Mouse (Mus musculus) E14TG2a.4 (cell line): ENCODE results near the gene Dll3.

Experiments used
- CTCF ChIP-seq: conservative IDR thresholded peaks from 2 replicates; pipeline ENCODE4 v1.5.1; 2014; ENCODE audit warnings: low read length
- NANOG ChIP-seq: IDR thresholded peaks from 2 replicates; pipeline ENCODE4 v1.6.1; 2014; ENCODE audit warnings: borderline replicate concordance, low read length, mixed read lengths
- POU5F1 ChIP-seq: IDR thresholded peaks from 2 replicates; pipeline ENCODE4 v1.6.1; 2014; ENCODE audit warnings: low read length, borderline replicate concordance

GRCm38 (mm10) chr7:28335471-28335870 lies 33.4 kb upstream of the Dll3 start:
- no peak for TF ChIP-seq CTCF
- TF ChIP-seq NANOG: no peak
- TF ChIP-seq POU5F1: no peak
